Mouse (Mus musculus): Measurements from ENCODE around the gene Ccsap. TPM values are rescaled to one million over a fixed set of nuclear protein-coding genes. Genes with fewer than 3 reads are reported as not detected.
A peak's percentile ranks its signal among the peaks of the same experiment; 100 is the strongest.

The Ccsap gene
- polyA plus RNA-seq, 1 experiment from 2014 or later = 4.8 TPM

DNA sequence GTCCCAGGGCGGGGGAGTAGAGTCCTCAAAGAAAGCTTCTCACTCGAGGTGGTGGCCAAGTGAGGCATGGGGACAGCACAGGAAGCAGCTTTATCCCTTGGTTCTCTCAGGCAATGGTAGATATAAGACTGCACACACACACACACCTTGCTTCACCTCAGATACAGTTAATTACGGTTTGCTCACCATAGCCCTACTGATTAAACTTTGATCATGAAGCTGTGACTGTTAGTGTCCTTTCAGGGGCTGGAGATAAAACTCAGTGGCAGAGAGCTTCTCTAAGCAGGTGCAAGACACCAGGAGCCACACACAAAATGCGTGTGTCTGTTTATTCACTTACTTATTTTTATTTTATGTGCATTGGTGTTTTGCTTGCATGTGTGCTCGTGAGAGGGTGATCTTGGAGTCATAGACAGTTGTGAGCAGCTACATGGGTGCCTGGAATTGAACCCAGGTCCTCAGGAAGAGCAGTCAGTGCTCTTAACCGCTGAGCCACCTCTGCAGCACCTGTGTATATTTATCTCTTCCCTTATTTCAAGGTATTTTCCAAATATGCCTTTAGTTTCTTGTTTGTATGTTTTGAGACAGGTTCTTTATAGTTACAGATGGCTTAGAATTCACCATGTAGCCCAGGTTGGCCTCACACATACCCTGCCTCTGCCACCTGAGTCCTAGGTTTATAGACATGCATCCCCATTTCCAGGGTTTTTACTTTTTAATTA is 52.0 kb downstream of the Ccsap start:
- Histone ChIP-seq H3K27ac (ENCODE audit: low read depth, low read length) (no peak overlapping the region), H3K9me3 (ENCODE audit: control insufficient read depth, low read length) (no peaks in the 10 kb centered on the region), H3K27me3 (replicated peaks; ENCODE audit: control insufficient read depth, insufficient read depth, low read length) (no peaks in the 10 kb centered on the region), H3K4me2 (ENCODE audit: low read length) (peak overlapping the region; percentile 94), H3K36me3 (ENCODE audit: control insufficient read depth, insufficient read depth, low read length) (no peaks in the 10 kb centered on the region), H3K9ac (ENCODE audit: low read depth, low read length) (no peak overlapping the region), H3K4me3 (ENCODE audit: low read length) (no peak overlapping the region), H3K4me1 (ENCODE audit: control insufficient read depth, insufficient read depth, low read depth, low read length) (peaks cover 19% of the 10 kb centered on the region)
- ATAC-seq = no peak
- 68% methylated on average over 6 of the region's 6 CpGs for WGBS

DNA sequence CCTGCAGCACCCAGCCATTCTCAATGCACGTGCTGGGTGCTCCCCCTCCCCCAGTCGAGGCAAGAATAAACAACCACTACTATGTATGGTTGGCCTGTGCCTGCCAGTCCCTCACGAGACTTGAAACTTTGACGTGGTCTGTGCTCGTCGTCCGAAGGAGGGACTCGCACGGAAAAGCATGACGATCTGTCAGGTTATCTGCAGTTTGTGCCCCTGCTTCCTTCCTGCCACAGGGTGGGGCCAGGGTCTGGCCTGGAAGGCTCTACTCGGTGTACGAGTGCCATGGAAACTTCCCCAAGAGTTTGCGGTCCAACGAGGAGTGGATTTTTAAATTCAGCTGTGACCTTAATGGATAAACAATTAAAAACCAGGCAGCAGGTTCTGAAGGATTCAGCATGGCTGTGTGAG is 53.0 kb downstream of the Ccsap start:
- ATAC-seq = 0 out of 2 replicates have a peak, but pooled peaks have one; percentile 34
- H3K9ac ChIP-seq (ENCODE audit: low read depth, low read length) = peak overlapping the region; percentile 95
- peak overlapping the region; percentile 79 for H3K4me3 ChIP-seq (ENCODE audit: low read length)
- peaks cover 19% of the 10 kb centered on the region for H3K4me1 ChIP-seq (ENCODE audit: control insufficient read depth, insufficient read depth, low read depth, low read length)
- 8% methylated on average over 14 of the region's 14 CpGs for WGBS
- H3K27ac ChIP-seq (ENCODE audit: low read depth, low read length) = no peak overlapping the region; the same call in 1 of the 2 replicates
- peak overlapping the region; percentile 94 for H3K4me2 ChIP-seq (ENCODE audit: low read length)
- no peaks in the 10 kb centered on the region for H3K9me3 ChIP-seq (ENCODE audit: control insufficient read depth, low read length)
- no peaks in the 10 kb centered on the region for H3K36me3 ChIP-seq (ENCODE audit: control insufficient read depth, insufficient read depth, low read length)
- H3K27me3 ChIP-seq (replicated peaks; ENCODE audit: control insufficient read depth, insufficient read depth, low read length) = no peaks in the 10 kb centered on the region

DNA sequence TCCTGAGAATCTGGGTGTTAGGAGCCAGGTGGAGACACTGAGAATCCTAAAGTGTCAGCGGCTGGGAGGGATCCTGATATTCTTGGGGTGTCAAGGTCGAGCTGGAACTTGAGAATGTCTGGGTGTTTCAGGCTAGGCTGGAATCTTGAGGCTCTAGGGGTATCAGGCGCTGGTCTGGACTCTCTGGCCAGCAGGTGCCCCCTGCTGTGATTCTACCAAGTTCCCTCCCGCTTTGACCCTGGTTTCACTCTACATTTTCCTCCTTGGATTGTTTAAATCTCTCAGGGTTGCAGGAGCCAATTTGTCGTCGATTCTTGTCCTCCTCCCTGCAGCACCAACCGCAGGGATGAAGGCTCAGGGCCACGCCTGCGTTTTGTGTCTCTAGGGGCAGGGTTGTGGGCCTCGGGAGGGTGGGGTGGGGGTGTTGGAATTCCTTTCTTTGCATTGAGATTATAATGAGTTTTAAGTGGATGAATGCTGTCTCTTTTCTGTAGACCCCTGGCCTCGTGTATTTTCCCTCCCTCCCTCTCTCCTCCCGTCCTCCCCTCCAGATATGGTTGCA is 53.6 kb downstream of the Ccsap start:
- H3K4me1 ChIP-seq (ENCODE audit: control insufficient read depth, insufficient read depth, low read depth, low read length) = peaks cover 19% of the 10 kb centered on the region
- H3K27me3 ChIP-seq (replicated peaks; ENCODE audit: control insufficient read depth, insufficient read depth, low read length) = no peaks in the 10 kb centered on the region
- 0 out of 2 replicates have a peak, but pooled peaks have one; percentile 1 for ATAC-seq
- H3K4me3 ChIP-seq (ENCODE audit: low read length) = peak overlapping the region; percentile 79
- H3K9ac ChIP-seq (ENCODE audit: low read depth, low read length) = peak overlapping the region; percentile 95
- H3K4me2 ChIP-seq (ENCODE audit: low read length) = peak overlapping the region; percentile 94
- peak overlapping the region; percentile 84 for H3K27ac ChIP-seq (ENCODE audit: low read depth, low read length)
- H3K9me3 ChIP-seq (ENCODE audit: control insufficient read depth, low read length) = no peaks in the 10 kb centered on the region
- 2% methylated on average over 12 of the region's 12 CpGs for WGBS
- no peaks in the 10 kb centered on the region for H3K36me3 ChIP-seq (ENCODE audit: control insufficient read depth, insufficient read depth, low read length)

DNA sequence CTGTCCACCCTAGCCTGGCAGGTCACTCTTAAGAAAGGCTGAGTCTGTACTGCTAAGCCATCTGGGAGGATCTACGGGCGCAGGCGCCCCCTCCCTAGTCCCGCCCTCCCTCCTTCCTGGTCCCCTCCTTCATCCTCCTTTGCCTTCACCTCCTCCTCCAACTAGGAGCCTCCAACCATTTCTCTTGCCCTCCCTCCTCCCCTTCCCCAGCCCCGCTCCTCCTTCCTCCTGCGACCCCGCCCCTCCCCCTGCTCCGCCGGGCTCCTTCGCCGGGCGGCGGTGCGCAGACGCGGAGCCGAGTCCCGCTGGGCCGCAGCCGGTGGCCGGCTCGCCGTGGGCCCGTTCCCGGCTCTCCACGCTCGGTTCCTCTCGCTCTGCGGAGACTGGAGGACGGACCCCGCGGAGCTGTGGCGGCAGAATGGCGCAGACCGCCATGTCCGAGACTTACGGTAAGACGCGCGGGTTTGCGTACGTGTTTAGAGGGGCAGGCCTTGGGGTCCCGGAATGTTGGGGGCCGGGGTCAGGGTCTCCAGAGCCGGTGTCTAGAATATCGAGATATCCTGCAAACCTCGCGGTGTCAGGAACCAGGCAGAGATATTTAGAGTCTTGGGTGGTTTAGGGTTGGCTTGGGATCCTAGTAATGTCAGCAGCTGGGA is 54.2 kb downstream of the Ccsap start, which contains the start of gene Rab4a:
Gene Rab4a (plus strand): TSS at position 268 of the 656 bp plus-strand sequence.
- H3K4me2 ChIP-seq (ENCODE audit: low read length) = peak within 1 kb of the TSS; percentile 94
- no peaks in the 10 kb centered on the region for H3K27me3 ChIP-seq (replicated peaks; ENCODE audit: control insufficient read depth, insufficient read depth, low read length)
- peak within 1 kb of the TSS; percentile 95 for H3K9ac ChIP-seq (ENCODE audit: low read depth, low read length)
- peak within 1 kb of the TSS; percentile 84 for H3K27ac ChIP-seq (ENCODE audit: low read depth, low read length)
- peaks cover 19% of the 10 kb centered on the region for H3K4me1 ChIP-seq (ENCODE audit: control insufficient read depth, insufficient read depth, low read depth, low read length)
- under 1% methylated on average over 46 of the region's 48 CpGs for WGBS
- H3K9me3 ChIP-seq (ENCODE audit: control insufficient read depth, low read length) = no peaks in the 10 kb centered on the region
- peak within 1 kb of the TSS; percentile 79 for H3K4me3 ChIP-seq (ENCODE audit: low read length)
- ATAC-seq = peak; percentile 93
- no peaks in the 10 kb centered on the region for H3K36me3 ChIP-seq (ENCODE audit: control insufficient read depth, insufficient read depth, low read length)

DNA sequence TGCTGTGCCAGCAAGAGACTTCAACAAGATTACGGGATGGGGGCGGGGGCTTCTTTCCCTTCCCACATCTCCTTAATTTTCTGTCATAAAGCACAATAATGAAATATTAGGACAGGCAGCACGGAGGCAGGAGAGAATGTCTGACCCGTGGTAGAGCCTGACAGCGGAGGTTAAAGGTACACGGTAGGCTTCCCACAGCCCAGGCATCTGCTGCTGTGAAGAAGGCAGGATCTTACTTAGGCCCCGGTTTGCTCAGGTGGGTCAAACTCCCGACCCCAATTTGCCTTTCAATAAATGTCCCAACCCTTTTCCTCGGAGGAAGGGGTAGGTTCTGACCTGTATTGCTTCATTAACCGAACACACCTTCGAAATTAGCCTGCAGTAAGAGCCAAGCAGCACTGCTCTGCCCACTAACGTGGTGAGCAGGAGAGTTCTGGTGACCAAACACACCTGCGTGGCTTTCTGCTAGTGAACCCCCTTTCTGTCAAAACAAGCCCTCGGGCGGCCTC is 54.7 kb downstream of the Ccsap start:
- peak; percentile 15; the same call in 1 of the 2 replicates for ATAC-seq
- Histone ChIP-seq H3K4me2 (ENCODE audit: low read length) (peak overlapping the region; percentile 94), H3K4me1 (ENCODE audit: control insufficient read depth, insufficient read depth, low read depth, low read length) (peaks cover 19% of the 10 kb centered on the region), H3K9me3 (ENCODE audit: control insufficient read depth, low read length) (no peaks in the 10 kb centered on the region), H3K27me3 (replicated peaks; ENCODE audit: control insufficient read depth, insufficient read depth, low read length) (no peaks in the 10 kb centered on the region), H3K9ac (ENCODE audit: low read depth, low read length) (peak overlapping the region; percentile 95), H3K36me3 (ENCODE audit: control insufficient read depth, insufficient read depth, low read length) (no peaks in the 10 kb centered on the region), H3K4me3 (ENCODE audit: low read length) (peak overlapping the region; percentile 79), H3K27ac (ENCODE audit: low read depth, low read length) (peak overlapping the region; percentile 84)
- 13% methylated on average over 15 of the region's 15 CpGs for WGBS

DNA sequence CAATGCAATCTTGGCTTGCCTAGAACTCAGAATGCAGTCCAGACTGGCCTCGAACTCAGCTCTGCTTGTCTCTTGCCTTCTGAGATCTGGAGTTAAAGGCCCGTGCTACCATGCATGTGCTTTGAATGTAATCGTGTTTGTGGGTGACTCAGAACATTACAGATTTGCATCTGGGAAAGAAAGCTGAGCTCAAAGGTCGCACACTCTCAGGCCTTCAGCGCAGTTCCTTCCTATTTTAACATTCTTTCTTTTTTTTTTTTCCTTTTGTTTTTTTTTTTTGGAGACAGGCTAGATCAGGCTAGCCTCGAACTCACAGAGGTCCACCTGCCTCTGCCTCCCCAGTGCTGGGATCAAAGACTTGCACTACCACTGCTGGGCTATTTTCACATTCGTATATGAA is 55.4 kb downstream of the Ccsap start:
- Histone ChIP-seq H3K27me3 (replicated peaks; ENCODE audit: control insufficient read depth, insufficient read depth, low read length) (no peaks in the 10 kb centered on the region), H3K4me3 (ENCODE audit: low read length) (no peak overlapping the region), H3K4me1 (ENCODE audit: control insufficient read depth, insufficient read depth, low read depth, low read length) (peaks cover 19% of the 10 kb centered on the region), H3K9ac (ENCODE audit: low read depth, low read length) (no peak overlapping the region), H3K9me3 (ENCODE audit: control insufficient read depth, low read length) (no peaks in the 10 kb centered on the region), H3K27ac (ENCODE audit: low read depth, low read length) (no peak overlapping the region), H3K4me2 (ENCODE audit: low read length) (no peak overlapping the region), H3K36me3 (ENCODE audit: control insufficient read depth, insufficient read depth, low read length) (no peaks in the 10 kb centered on the region)
- no peak for ATAC-seq
- 85% methylated on average over 7 of the region's 7 CpGs for WGBS

DNA sequence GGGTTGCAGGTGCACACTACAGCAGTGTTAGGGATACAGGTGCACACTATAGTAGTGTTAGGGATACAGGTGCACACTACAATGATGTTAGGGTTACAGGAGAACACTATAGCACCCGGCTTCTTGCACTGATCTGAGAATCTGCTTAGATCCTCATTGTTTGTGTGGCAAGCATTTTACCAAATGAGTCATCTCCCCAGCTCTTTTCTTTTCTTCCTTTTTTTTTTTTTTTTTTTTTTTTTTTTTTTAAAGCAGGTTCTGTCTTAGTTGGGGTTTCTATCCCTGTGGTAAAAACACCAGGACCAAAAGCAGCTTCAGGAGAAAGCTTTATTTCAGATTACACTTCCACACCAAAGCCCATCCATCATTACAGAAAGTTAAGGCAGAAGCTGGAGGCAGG is 56.4 kb downstream of the Ccsap start:
- Histone ChIP-seq H3K4me2 (ENCODE audit: low read length) (no peak overlapping the region), H3K27ac (ENCODE audit: low read depth, low read length) (no peak overlapping the region), H3K4me3 (ENCODE audit: low read length) (no peak overlapping the region), H3K27me3 (replicated peaks; ENCODE audit: control insufficient read depth, insufficient read depth, low read length) (no peaks in the 10 kb centered on the region), H3K4me1 (ENCODE audit: control insufficient read depth, insufficient read depth, low read depth, low read length) (peaks cover 19% of the 10 kb centered on the region), H3K36me3 (ENCODE audit: control insufficient read depth, insufficient read depth, low read length) (no peaks in the 10 kb centered on the region), H3K9me3 (ENCODE audit: control insufficient read depth, low read length) (no peaks in the 10 kb centered on the region), H3K9ac (ENCODE audit: low read depth, low read length) (no peak overlapping the region)
- WGBS = 88% methylated on average over 1 of the region's 1 CpGs
- no peak for ATAC-seq

DNA sequence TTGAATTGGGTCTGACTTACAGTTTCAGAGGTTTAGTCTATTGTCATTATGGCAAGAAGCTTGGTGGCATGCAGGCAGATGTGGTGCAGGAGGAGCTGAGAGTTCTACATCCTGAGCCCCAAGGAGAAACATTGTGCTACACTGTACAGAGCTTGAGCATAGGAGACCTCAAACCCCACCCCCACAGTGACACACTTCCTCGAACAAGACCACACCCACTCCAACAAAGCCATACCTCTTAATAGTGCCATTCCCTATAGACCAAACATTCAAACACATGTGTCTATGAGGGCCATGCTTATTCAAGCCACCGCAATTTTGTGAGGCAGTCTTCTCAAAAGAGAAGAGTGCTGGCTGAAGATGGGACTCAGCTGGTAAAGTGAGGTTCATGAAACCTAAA is 58.5 kb downstream of the Ccsap start:
- no peak overlapping the region for H3K4me3 ChIP-seq (ENCODE audit: low read length)
- H3K36me3 ChIP-seq (ENCODE audit: control insufficient read depth, insufficient read depth, low read length) = no peaks in the 10 kb centered on the region
- H3K4me1 ChIP-seq (ENCODE audit: control insufficient read depth, insufficient read depth, low read depth, low read length) = peaks cover 1% of the 10 kb centered on the region; the same call in 1 of the 2 replicates
- H3K4me2 ChIP-seq (ENCODE audit: low read length) = no peak overlapping the region
- no peak for ATAC-seq
- no peak overlapping the region for H3K9ac ChIP-seq (ENCODE audit: low read depth, low read length)
- WGBS = 92% methylated on average over 2 of the region's 2 CpGs
- no peaks in the 10 kb centered on the region for H3K27me3 ChIP-seq (replicated peaks; ENCODE audit: control insufficient read depth, insufficient read depth, low read length)
- H3K27ac ChIP-seq (ENCODE audit: low read depth, low read length) = no peak overlapping the region
- H3K9me3 ChIP-seq (ENCODE audit: control insufficient read depth, low read length) = no peaks in the 10 kb centered on the region

DNA sequence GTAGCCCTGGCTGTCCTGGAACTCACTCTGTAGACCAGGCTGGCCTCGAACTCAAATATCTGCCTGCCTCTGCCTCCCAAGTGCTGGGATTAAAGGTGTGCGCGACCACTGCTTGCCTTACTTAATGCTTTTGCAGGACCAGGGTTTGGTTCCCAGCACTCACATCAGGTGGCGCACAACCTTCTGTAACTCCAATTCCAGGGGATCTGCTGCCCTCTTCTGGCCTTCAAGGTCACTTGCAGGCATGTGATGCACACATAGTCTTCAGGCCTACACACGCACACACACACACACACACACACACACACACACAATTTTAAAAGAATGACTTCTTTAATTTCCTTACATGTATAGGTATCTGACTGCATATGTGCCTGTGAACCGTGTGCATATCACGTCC is 59.1 kb downstream of the Ccsap start:
- H3K4me2 ChIP-seq (ENCODE audit: low read length) = no peak overlapping the region
- ATAC-seq = no peak
- no peak overlapping the region for H3K27ac ChIP-seq (ENCODE audit: low read depth, low read length)
- H3K36me3 ChIP-seq (ENCODE audit: control insufficient read depth, insufficient read depth, low read length) = no peaks in the 10 kb centered on the region
- H3K9ac ChIP-seq (ENCODE audit: low read depth, low read length) = no peak overlapping the region
- WGBS = 93% methylated on average over 7 of the region's 7 CpGs
- no peaks in the 10 kb centered on the region for H3K27me3 ChIP-seq (replicated peaks; ENCODE audit: control insufficient read depth, insufficient read depth, low read length)
- no peaks in the 10 kb centered on the region for H3K9me3 ChIP-seq (ENCODE audit: control insufficient read depth, low read length)
- H3K4me3 ChIP-seq (ENCODE audit: low read length) = no peak overlapping the region
- H3K4me1 ChIP-seq (ENCODE audit: control insufficient read depth, insufficient read depth, low read depth, low read length) = no peaks in the 10 kb centered on the region
